Mouse (Mus musculus): Measurements from ENCODE around the gene Tinag. TPM values are rescaled to one million over a fixed set of nuclear protein-coding genes. Genes with fewer than 3 reads are reported as not detected.
"Not testable (repeated sequence)": the region's sequence is repeated elsewhere in the genome, so short reads cannot be mapped to it uniquely, and the experiment has no call there.

Gene Tinag
- polyA plus RNA-seq (2015; fragmentation: Nextera tagmentation; extraction: Ambion mirVana), result 33.5 and 36.8 TPM in 2 replicates

DNA sequence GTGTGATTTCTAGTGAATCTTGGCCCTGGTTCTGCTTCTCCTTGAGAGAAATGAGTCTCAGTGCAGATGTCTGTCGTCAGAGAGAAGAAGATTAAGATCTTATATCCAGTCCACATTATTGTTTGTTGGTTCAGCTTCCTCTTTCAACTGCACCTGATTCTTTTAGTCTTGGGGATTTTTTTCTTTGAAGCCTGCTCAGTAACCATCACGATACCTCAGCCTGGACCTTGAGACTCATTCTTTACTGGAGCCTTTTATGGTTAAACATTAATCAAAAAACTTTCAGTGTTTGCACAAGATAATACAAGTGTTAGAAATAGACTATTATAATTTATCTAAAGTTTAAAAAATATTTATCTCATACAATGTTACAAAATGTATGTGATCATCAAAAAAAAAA, at the start of gene Tinag:
Gene Tinag, minus strand, starts transcription at position 210 of the 400 bp plus-strand sequence.
- H3K4me1 ChIP-seq (replicated peaks; ENCODE audit: insufficient read depth, low read length), result no peaks in the 10 kb centered on the region
- no peaks in the 10 kb centered on the region for H3K36me3 ChIP-seq (ENCODE audit: insufficient read depth, low read length)
- WGBS, result 32% methylated on average over 2 of the region's 2 CpGs
- H3K9me3 ChIP-seq (replicated peaks; ENCODE audit: low read length), result no peaks in the 10 kb centered on the region
- H3K4me3 ChIP-seq (replicated peaks; ENCODE audit: low read depth, low read length), result 0 out of 2 replicates have a peak within 1 kb of the TSS, but pooled peaks have one; percentile 11
- ATAC-seq (replicated peaks; ENCODE audit: low FRiP score, low read depth) (0 out of 2 replicates have a peak, but pooled peaks have one; percentile 52), DNase-seq (ENCODE audit: low spot score) (peak; percentile 42)
- no peak within 1 kb of the TSS for H3K9ac ChIP-seq (ENCODE audit: low read depth, low read length)
- H3K27me3 ChIP-seq (ENCODE audit: insufficient read depth, low read length), result no peaks in the 10 kb centered on the region
- H3K27ac ChIP-seq, result peak within 1 kb of the TSS; percentile 86
- H3K4me2 ChIP-seq (ENCODE audit: low read length), result peak within 1 kb of the TSS; percentile 27
- TF ChIP-seq CTCF (IDR thresholded peaks at IDR 0.05; ENCODE audit: low read depth), result no peak

DNA sequence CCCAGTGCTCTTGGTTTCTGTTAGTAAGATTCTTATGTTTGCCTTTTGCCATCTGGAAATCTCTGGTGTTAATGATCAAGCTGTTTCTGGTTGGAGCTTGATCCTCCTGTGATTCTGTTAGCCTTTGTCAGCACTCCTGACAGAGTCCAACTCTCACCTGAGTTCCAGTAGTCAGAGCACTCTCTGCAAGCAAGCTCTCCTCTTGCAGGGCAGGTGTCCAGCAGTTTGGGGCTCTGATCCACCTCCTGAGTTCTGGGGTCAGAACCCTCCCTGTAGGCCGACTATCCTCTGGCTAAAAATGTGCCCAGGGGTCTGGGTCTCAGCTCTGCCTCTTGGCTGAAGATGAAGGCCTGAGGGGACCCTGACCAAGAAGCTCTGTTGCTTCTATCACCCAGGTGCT, 37.6 kb upstream of the Tinag start:
- H3K27me3 ChIP-seq (ENCODE audit: insufficient read depth, low read length); H3K4me2 ChIP-seq (ENCODE audit: low read length); DNase-seq (ENCODE audit: low spot score); H3K9me3 ChIP-seq (replicated peaks; ENCODE audit: low read length); H3K27ac ChIP-seq; H3K4me1 ChIP-seq (replicated peaks; ENCODE audit: insufficient read depth, low read length); H3K4me3 ChIP-seq (replicated peaks; ENCODE audit: low read depth, low read length); ATAC-seq (replicated peaks; ENCODE audit: low FRiP score, low read depth); H3K36me3 ChIP-seq (ENCODE audit: insufficient read depth, low read length); H3K9ac ChIP-seq (ENCODE audit: low read depth, low read length): not testable (repeated sequence)
- 73% methylated on average over 1 of the region's 1 CpGs for WGBS

DNA sequence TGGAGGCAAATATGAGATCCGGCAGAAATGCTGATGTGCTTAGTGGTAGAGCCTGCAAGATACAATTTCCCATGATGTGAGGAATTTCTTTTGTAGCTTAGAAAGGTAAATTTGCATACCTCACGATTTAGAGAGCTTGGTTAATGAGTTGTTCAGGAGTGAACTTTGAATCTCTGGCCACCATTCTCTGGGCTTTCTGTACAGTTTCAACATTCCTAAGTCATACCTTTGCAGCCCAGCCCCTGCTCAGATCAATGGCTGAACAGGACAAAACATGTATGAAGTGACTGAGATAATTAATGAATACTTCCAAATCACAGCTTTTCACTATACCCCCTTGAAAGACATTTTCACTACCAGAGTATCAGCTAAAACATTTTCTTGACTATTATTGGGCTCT, 26.1 kb upstream of the Tinag start:
- 66% methylated on average over 2 of the region's 2 CpGs for WGBS
- Histone ChIP-seq H3K4me3 (replicated peaks; ENCODE audit: low read depth, low read length) (no peak overlapping the region), H3K4me2 (ENCODE audit: low read length) (no peak overlapping the region), H3K27ac (no peak overlapping the region), H3K9ac (ENCODE audit: low read depth, low read length) (no peak overlapping the region), H3K9me3 (replicated peaks; ENCODE audit: low read length) (no peaks in the 10 kb centered on the region), H3K27me3 (ENCODE audit: insufficient read depth, low read length) (no peaks in the 10 kb centered on the region), H3K4me1 (replicated peaks; ENCODE audit: insufficient read depth, low read length) (no peaks in the 10 kb centered on the region), H3K36me3 (ENCODE audit: insufficient read depth, low read length) (no peaks in the 10 kb centered on the region)
- ATAC-seq (replicated peaks; ENCODE audit: low FRiP score, low read depth) (0 out of 2 replicates have a peak, but pooled peaks have one; percentile 52), DNase-seq (ENCODE audit: low spot score) (peak; percentile 15)
- no peak for TF ChIP-seq CTCF (IDR thresholded peaks at IDR 0.05; ENCODE audit: low read depth)

DNA sequence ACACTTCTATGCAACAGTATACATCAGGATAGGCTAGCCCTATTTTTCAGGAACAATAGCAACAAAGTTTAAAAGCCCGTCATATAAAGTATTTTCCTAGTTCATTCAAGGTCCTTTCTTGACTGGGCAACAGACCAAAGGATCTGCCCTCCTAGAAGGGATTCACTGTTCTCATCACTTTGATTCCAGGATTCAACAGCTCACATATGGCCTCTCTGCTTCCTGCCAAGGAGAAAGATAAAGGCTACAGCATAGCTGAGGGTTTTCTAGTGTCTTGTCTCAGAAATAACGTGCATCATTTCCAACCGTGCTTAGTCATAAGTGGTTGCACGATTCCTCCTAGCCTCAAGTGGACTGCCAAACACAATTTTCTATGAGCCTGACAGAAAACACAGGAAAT, 11.0 kb upstream of the Tinag start:
- Histone ChIP-seq H3K9me3 (replicated peaks; ENCODE audit: low read length) (no peaks in the 10 kb centered on the region), H3K9ac (ENCODE audit: low read depth, low read length) (no peak overlapping the region), H3K4me3 (replicated peaks; ENCODE audit: low read depth, low read length) (no peak overlapping the region), H3K27me3 (ENCODE audit: insufficient read depth, low read length) (no peaks in the 10 kb centered on the region), H3K36me3 (ENCODE audit: insufficient read depth, low read length) (no peaks in the 10 kb centered on the region), H3K4me2 (ENCODE audit: low read length) (no peak overlapping the region), H3K4me1 (replicated peaks; ENCODE audit: insufficient read depth, low read length) (no peaks in the 10 kb centered on the region), H3K27ac (no peak overlapping the region)
- no peak for TF ChIP-seq CTCF (IDR thresholded peaks at IDR 0.05; ENCODE audit: low read depth)
- ATAC-seq (replicated peaks; ENCODE audit: low FRiP score, low read depth) (no peak), DNase-seq (ENCODE audit: low spot score) (no peak)
- WGBS, result 71% methylated on average over 4 of the region's 4 CpGs

DNA sequence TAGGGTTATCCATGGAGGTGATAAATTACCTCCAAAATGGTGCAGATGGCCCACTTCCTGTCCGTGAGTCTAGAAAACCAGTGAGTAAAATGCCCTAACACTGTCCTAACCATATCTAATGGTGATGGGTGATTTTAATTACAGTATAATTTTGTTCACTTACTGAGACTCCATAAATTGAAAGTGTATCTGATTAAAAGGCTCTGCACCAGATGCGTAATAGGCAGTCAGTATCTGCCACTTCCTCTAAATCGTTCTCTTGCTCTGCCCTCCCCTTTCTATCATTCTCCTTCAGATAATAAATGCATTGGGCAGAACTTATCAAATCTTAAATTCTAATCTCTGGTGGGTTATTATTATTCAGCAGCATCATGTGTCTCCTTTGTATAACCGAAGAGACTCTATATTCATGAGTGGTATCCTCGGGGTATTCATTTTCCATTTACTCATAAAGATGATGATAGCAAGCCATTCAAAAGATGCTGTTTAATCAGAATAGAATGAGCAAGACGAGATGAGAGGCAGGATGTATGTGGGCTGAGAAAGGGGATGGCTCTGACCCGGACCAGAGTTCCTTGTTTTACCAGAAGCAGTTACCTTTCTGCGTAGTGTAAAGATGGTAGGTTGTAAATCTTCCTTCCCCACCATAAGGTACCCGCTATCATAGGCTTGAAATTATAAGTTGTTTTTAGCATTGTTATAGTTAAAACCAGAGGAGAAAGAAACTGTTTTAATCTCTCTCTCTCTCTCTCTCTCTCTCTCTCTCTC, 9.0 kb upstream of the Tinag start:
- DNase-seq (ENCODE audit: low spot score) (no peak), ATAC-seq (replicated peaks; ENCODE audit: low FRiP score, low read depth) (no peak)
- Histone ChIP-seq H3K4me3 (replicated peaks; ENCODE audit: low read depth, low read length) (no peak overlapping the region), H3K4me2 (ENCODE audit: low read length) (no peak overlapping the region), H3K27ac (no peak overlapping the region), H3K36me3 (ENCODE audit: insufficient read depth, low read length) (no peaks in the 10 kb centered on the region), H3K27me3 (ENCODE audit: insufficient read depth, low read length) (no peaks in the 10 kb centered on the region), H3K9ac (ENCODE audit: low read depth, low read length) (no peak overlapping the region), H3K9me3 (replicated peaks; ENCODE audit: low read length) (no peaks in the 10 kb centered on the region), H3K4me1 (replicated peaks; ENCODE audit: insufficient read depth, low read length) (no peaks in the 10 kb centered on the region)
- TF ChIP-seq CTCF (IDR thresholded peaks at IDR 0.05; ENCODE audit: low read depth), result no peak
- WGBS, result 76% methylated on average over 9 of the region's 9 CpGs

DNA sequence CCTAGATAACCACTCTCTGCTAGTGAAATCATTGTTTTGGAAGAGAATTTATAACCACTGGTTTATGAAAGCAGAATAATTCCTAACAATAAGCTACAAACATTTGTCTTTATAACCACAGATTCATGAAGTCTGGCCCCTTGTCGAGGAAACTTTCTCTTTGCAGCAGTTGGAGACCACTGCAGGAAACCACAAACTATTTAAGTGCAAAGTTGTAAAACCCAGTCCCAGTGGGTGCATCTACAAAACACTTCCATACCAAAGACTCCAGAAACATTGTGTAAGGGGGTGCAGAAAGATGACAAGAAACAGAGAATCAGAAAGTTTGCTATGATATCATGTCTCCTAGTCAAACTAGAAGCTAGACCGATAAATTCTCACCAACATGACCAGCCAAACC, 5.8 kb upstream of the Tinag start:
- no peak for ATAC-seq (replicated peaks; ENCODE audit: low FRiP score, low read depth)
- no peak overlapping the region for H3K4me3 ChIP-seq (replicated peaks; ENCODE audit: low read depth, low read length)
- H3K4me1 ChIP-seq (replicated peaks; ENCODE audit: insufficient read depth, low read length), result no peaks in the 10 kb centered on the region
- H3K36me3 ChIP-seq (ENCODE audit: insufficient read depth, low read length), result no peaks in the 10 kb centered on the region
- H3K27ac ChIP-seq, result no peak overlapping the region
- H3K4me2 ChIP-seq (ENCODE audit: low read length), result no peak overlapping the region
- DNase-seq (ENCODE audit: low spot score), result no peak
- no peak for TF ChIP-seq CTCF (IDR thresholded peaks at IDR 0.05; ENCODE audit: low read depth)
- WGBS, result 77% methylated on average over 2 of the region's 2 CpGs
- no peaks in the 10 kb centered on the region for H3K9me3 ChIP-seq (replicated peaks; ENCODE audit: low read length)
- H3K27me3 ChIP-seq (ENCODE audit: insufficient read depth, low read length), result no peaks in the 10 kb centered on the region
- no peak overlapping the region for H3K9ac ChIP-seq (ENCODE audit: low read depth, low read length)
